Mouse (Mus musculus) right cerebral cortex, postnatal 10 days (tissue): ENCODE data around the gene Mug2.
"Not testable (repeated sequence)": the region's sequence is repeated elsewhere in the genome, so short reads cannot be mapped to it uniquely, and the experiment has no call there.

Experiments used
- DNase-seq, 2 experiments: peaks; one replicate each; pipeline ENCODE4 v3.0.0; 2021; ENCODE audit warnings: low spot score in 2 of 2

Gene Mug2

GRCm38 (mm10) chr6:122006461-122006860 lies at the start of gene Mug2:
Gene Mug2, plus strand, starts transcription at chr6:122006761.
- not testable (repeated sequence) for DNase-seq

- not testable (repeated sequence) for DNase-seq
Observed at GRCm38 (mm10) chr6:121957803-121958349, 48.7 kb upstream of the Mug2 start.

- no peak for DNase-seq
Observed at GRCm38 (mm10) chr6:121975701-121976100, 30.9 kb upstream of the Mug2 start.

- DNase-seq: no peak
Observed at GRCm38 (mm10) chr6:122100904-122101303, 94.3 kb downstream of the Mug2 start.

- DNase-seq: no peak
Observed at GRCm38 (mm10) chr6:122101671-122102070, 95.1 kb downstream of the Mug2 start.

- DNase-seq: no peak
Observed at GRCm38 (mm10) chr6:122116963-122117362, 110.4 kb downstream of the Mug2 start.

- DNase-seq: no peak
Observed at GRCm38 (mm10) chr6:122129521-122129920, 123.0 kb downstream of the Mug2 start.
